Mouse (Mus musculus): ENCODE data around the gene Ptpru. TPM values are rescaled to one million over a fixed set of nuclear protein-coding genes. Genes with fewer than 3 reads are reported as not detected.

Ptpru gene
- polyA plus RNA-seq, 1 experiment from 2014 or later: 19.8 TPM

DNA sequence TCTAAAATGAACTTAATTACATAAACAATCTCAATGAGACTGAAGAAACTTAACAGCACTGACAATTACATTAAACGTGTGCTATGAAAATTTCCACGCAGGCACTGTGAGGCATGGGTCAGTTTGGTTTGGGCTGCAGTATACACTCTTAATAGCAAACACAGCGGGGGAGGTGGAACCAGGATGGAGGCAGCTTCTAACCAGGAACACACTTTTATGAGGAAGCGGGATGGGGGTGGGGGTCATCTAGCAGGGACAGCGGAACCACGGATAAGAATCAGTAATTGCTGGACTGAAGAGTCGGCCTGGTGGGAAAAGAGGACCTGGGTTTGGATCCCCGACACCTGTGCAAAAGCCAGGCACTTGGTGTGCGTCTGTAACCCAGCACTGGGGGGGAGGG is 34.2 kb downstream of the Ptpru start:
- no peak overlapping the region for H3K4me2 ChIP-seq (replicated peaks)
- no peak overlapping the region for H3K27ac ChIP-seq
- no peaks in the 10 kb centered on the region for H3K27me3 ChIP-seq (ENCODE audit: control insufficient read depth, insufficient read depth, low read length)
- H3K36me3 ChIP-seq (replicated peaks; ENCODE audit: control insufficient read depth, insufficient read depth): no peaks in the 10 kb centered on the region
- no peaks in the 10 kb centered on the region for H3K9me3 ChIP-seq (ENCODE audit: control insufficient read depth, low read length)
- H3K4me1 ChIP-seq (replicated peaks; ENCODE audit: control insufficient read depth, insufficient read depth, low read length): no peaks in the 10 kb centered on the region
- no peak overlapping the region for H3K4me3 ChIP-seq (replicated peaks; ENCODE audit: low read length)
- WGBS: 88% methylated on average over 9 of the region's 9 CpGs
- no peak for DNase-seq (ENCODE audit: low spot score)
- no peak overlapping the region for H3K9ac ChIP-seq
- no peak for ATAC-seq (ENCODE audit: low FRiP score)

DNA sequence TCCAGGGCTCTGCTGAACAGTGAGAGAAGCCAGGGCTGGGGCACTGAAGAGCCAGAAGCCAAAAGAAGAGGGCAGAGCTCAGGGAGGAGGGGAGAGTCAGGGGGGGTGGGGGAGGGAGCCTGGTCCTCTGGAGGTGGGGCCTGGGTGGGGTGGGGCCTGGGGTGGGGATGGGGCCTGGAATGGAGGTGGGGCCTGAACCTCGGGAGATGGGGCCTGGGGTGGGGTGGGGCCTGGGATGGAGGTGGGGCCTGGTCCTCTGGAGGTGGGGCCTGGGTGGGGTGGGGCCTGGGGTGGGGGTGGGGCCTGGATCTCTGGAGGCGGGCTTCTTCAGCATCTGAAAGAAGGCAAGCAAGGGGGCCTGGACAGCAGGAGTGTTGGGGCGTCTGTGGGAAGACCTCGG is 39.1 kb downstream of the Ptpru start:
- ATAC-seq (ENCODE audit: low FRiP score) (no peak), DNase-seq (ENCODE audit: low spot score) (no peak)
- Histone ChIP-seq H3K9ac (no peak overlapping the region), H3K27ac (no peak overlapping the region), H3K4me1 (replicated peaks; ENCODE audit: control insufficient read depth, insufficient read depth, low read length) (no peaks in the 10 kb centered on the region), H3K4me3 (replicated peaks; ENCODE audit: low read length) (no peak overlapping the region), H3K27me3 (ENCODE audit: control insufficient read depth, insufficient read depth, low read length) (no peaks in the 10 kb centered on the region), H3K4me2 (replicated peaks) (no peak overlapping the region), H3K9me3 (ENCODE audit: control insufficient read depth, low read length) (no peaks in the 10 kb centered on the region), H3K36me3 (replicated peaks; ENCODE audit: control insufficient read depth, insufficient read depth) (no peaks in the 10 kb centered on the region)
- WGBS: 23% methylated on average over 3 of the region's 4 CpGs

DNA sequence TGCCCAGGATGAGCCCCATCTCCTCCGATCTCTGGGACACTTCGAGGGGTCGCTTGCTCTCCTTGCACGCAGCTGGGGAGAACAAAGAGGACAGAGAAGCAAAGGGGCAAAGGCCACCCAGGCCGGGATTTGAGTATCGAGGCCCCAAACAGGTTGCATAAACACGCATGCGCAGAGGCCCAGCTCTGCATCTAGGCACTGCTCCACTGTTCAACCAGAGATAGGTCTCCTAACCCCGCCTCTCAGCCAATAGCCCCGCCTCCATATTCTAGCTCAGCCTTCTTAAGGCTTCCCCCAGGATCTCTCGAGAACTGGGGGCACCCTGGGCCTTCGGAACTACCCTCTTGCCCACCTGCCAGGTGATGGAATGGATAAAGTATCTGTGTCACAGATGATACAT is 40.2 kb downstream of the Ptpru start:
- Histone ChIP-seq H3K4me3 (replicated peaks; ENCODE audit: low read length) (no peak overlapping the region), H3K9me3 (ENCODE audit: control insufficient read depth, low read length) (no peaks in the 10 kb centered on the region), H3K9ac (no peak overlapping the region), H3K4me2 (replicated peaks) (no peak overlapping the region), H3K36me3 (replicated peaks; ENCODE audit: control insufficient read depth, insufficient read depth) (no peaks in the 10 kb centered on the region), H3K4me1 (replicated peaks; ENCODE audit: control insufficient read depth, insufficient read depth, low read length) (no peaks in the 10 kb centered on the region), H3K27ac (no peak overlapping the region), H3K27me3 (ENCODE audit: control insufficient read depth, insufficient read depth, low read length) (no peaks in the 10 kb centered on the region)
- no peak for DNase-seq (ENCODE audit: low spot score)
- ATAC-seq (ENCODE audit: low FRiP score): no peak
- WGBS: 40% methylated on average over 12 of the region's 12 CpGs

DNA sequence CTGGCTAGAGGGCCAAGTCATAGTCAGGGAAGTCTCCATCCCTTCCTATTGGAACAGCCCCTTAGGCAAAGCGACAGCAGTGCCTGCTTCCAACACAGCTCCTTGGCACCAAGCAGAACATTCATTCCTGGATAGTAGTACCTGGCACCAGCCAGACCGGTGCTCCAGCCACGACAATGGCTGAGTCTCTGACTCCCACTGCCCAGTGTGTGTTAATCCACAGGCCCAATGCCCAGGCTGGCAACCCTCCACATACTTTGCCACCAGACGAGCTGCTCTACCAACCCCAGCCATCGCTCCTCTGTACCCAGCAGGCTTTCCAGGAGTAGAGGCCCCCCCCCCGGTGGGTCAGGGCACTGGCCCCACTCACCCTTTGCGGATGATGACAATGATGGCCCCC is 40.6 kb downstream of the Ptpru start:
- no peaks in the 10 kb centered on the region for H3K27me3 ChIP-seq (ENCODE audit: control insufficient read depth, insufficient read depth, low read length)
- no peaks in the 10 kb centered on the region for H3K9me3 ChIP-seq (ENCODE audit: control insufficient read depth, low read length)
- WGBS: 58% methylated on average over 7 of the region's 7 CpGs
- H3K9ac ChIP-seq: no peak overlapping the region
- DNase-seq (ENCODE audit: low spot score): no peak
- no peaks in the 10 kb centered on the region for H3K4me1 ChIP-seq (replicated peaks; ENCODE audit: control insufficient read depth, insufficient read depth, low read length)
- no peak overlapping the region for H3K4me2 ChIP-seq (replicated peaks)
- no peaks in the 10 kb centered on the region for H3K36me3 ChIP-seq (replicated peaks; ENCODE audit: control insufficient read depth, insufficient read depth)
- H3K4me3 ChIP-seq (replicated peaks; ENCODE audit: low read length): no peak overlapping the region
- peak; percentile 49; the same call in 1 of the 2 replicates for ATAC-seq (ENCODE audit: low FRiP score)
- no peak overlapping the region for H3K27ac ChIP-seq

DNA sequence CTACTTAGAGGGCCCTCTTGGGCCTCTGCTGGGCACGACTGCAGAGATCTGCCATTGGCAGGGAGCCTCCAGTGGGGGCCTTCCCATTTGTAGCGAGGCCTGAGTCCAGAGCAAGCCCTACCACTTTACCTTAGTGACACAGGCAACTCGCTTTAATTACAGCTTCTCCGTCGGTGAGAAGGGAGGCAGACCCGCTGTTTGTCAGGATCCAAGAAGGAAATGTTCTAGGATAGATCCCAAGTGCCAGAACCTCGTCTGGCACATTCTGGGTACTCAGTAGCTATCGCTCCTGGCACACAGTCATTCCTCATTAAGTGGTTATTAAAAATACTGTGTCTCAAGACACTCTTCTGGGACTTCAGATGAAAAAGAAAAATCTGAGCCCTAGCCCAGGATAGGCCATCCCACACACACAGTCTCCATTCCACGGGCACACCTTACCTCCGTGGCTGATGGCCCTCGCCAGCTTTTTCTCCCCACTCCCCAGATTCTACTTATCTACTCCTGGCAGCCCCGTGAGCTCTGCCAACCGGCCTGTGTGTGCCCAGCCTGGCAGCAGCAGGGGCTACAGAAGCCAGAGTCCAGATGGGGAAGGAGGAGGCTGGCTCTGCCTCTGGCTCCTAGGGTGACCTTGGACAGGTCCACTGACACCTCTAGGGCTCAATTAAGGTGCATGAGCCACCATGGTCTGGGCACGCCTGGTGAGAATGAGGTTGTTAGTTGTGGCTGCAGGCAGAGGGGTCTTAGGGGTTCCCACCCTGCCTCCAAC is 41.6 kb downstream of the Ptpru start:
- 73% methylated on average over 14 of the region's 14 CpGs for WGBS
- DNase-seq (ENCODE audit: low spot score) (no peak), ATAC-seq (ENCODE audit: low FRiP score) (no peak)
- Histone ChIP-seq H3K4me3 (replicated peaks; ENCODE audit: low read length) (no peak overlapping the region), H3K27me3 (ENCODE audit: control insufficient read depth, insufficient read depth, low read length) (no peaks in the 10 kb centered on the region), H3K4me2 (replicated peaks) (no peak overlapping the region), H3K36me3 (replicated peaks; ENCODE audit: control insufficient read depth, insufficient read depth) (no peaks in the 10 kb centered on the region), H3K27ac (no peak overlapping the region), H3K4me1 (replicated peaks; ENCODE audit: control insufficient read depth, insufficient read depth, low read length) (no peaks in the 10 kb centered on the region), H3K9ac (no peak overlapping the region), H3K9me3 (ENCODE audit: control insufficient read depth, low read length) (no peaks in the 10 kb centered on the region)

DNA sequence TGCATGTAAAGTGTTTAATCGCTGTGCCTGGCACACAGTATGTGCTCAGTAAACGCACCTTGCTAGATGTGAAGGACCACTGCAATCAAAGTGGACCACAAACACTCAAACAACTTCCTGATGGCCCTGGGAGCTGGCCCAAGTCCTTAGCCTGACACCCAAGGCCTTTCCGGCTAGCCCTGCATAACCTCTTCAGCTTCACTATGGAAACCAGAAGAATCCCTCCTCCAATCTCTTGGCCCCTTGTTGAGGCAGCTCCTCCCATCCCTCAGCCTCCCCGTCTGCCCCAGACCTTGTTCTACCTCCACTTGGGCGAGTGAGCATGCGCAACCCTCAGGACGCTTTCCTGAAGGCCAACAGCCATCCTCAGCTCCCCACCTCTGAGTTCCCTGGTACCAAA is 51.3 kb downstream of the Ptpru start:
- Histone ChIP-seq H3K9ac (no peak overlapping the region), H3K36me3 (replicated peaks; ENCODE audit: control insufficient read depth, insufficient read depth) (no peaks in the 10 kb centered on the region), H3K27ac (no peak overlapping the region), H3K27me3 (ENCODE audit: control insufficient read depth, insufficient read depth, low read length) (no peaks in the 10 kb centered on the region), H3K4me2 (replicated peaks) (no peak overlapping the region), H3K4me1 (replicated peaks; ENCODE audit: control insufficient read depth, insufficient read depth, low read length) (no peaks in the 10 kb centered on the region), H3K9me3 (ENCODE audit: control insufficient read depth, low read length) (no peaks in the 10 kb centered on the region), H3K4me3 (replicated peaks; ENCODE audit: low read length) (no peak overlapping the region)
- ATAC-seq (ENCODE audit: low FRiP score): no peak
- DNase-seq (ENCODE audit: low spot score): no peak
- 79% methylated on average over 7 of the region's 7 CpGs for WGBS

DNA sequence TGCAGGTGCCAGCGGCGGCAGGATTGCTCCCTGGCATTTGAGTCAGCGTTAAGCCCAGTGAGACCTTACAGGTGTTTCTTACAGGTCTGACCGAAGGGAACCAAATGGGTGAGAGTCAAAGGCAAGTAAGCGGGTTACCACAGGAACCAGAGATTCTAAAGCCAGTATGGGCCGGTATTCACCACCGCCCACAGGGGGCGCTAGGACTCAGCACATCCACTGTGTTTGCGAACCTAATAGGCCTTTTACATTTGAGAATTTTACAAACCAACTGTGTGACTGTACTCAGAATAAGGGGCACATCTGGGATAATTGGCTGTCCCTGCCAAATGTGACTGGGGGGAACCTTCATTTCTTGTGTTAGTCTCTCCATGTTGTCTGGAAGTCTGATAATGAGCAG is 54.1 kb downstream of the Ptpru start:
- no peaks in the 10 kb centered on the region for H3K36me3 ChIP-seq (replicated peaks; ENCODE audit: control insufficient read depth, insufficient read depth)
- H3K9me3 ChIP-seq (ENCODE audit: control insufficient read depth, low read length): no peaks in the 10 kb centered on the region
- no peak overlapping the region for H3K27ac ChIP-seq
- H3K4me2 ChIP-seq (replicated peaks): no peak overlapping the region
- 13% methylated on average over 9 of the region's 9 CpGs for WGBS
- ATAC-seq (ENCODE audit: low FRiP score): no peak
- H3K4me3 ChIP-seq (replicated peaks; ENCODE audit: low read length): no peak overlapping the region
- peak; percentile 70 for DNase-seq (ENCODE audit: low spot score)
- H3K27me3 ChIP-seq (ENCODE audit: control insufficient read depth, insufficient read depth, low read length): no peaks in the 10 kb centered on the region
- H3K9ac ChIP-seq: no peak overlapping the region
- 0 out of 2 replicates have a peak, but pooled peaks cover 3% of the 10 kb centered on the region for H3K4me1 ChIP-seq (replicated peaks; ENCODE audit: control insufficient read depth, insufficient read depth, low read length)

DNA sequence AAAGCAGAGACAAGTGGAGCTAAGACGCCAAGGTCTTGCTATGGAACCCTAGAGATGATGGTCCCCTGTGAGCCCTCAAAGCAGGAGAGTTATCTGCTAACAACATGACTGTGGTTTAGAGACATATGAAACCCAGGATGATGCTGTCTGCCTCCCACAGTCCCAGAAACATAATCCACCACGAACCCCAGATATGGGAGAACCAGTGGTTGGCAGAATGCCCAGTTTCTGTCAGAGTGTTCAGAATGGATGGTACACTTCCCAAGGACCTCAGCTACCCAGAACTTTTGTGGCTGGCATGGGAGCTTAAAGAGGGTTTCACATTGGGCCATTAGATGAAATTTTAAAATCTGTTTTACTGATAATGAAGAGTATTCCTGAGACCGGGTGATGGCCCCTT is 57.1 kb downstream of the Ptpru start:
- 54% methylated on average over 3 of the region's 3 CpGs for WGBS
- Histone ChIP-seq H3K27ac (no peak overlapping the region), H3K9ac (no peak overlapping the region), H3K27me3 (ENCODE audit: control insufficient read depth, insufficient read depth, low read length) (no peaks in the 10 kb centered on the region), H3K4me1 (replicated peaks; ENCODE audit: control insufficient read depth, insufficient read depth, low read length) (0 out of 2 replicates have a peak, but pooled peaks cover 3% of the 10 kb centered on the region), H3K36me3 (replicated peaks; ENCODE audit: control insufficient read depth, insufficient read depth) (no peaks in the 10 kb centered on the region), H3K9me3 (ENCODE audit: control insufficient read depth, low read length) (no peaks in the 10 kb centered on the region), H3K4me3 (replicated peaks; ENCODE audit: low read length) (no peak overlapping the region), H3K4me2 (replicated peaks) (no peak overlapping the region)
- DNase-seq (ENCODE audit: low spot score): peak; percentile 68
- ATAC-seq (ENCODE audit: low FRiP score): no peak; the same call in 1 of the 2 replicates

DNA sequence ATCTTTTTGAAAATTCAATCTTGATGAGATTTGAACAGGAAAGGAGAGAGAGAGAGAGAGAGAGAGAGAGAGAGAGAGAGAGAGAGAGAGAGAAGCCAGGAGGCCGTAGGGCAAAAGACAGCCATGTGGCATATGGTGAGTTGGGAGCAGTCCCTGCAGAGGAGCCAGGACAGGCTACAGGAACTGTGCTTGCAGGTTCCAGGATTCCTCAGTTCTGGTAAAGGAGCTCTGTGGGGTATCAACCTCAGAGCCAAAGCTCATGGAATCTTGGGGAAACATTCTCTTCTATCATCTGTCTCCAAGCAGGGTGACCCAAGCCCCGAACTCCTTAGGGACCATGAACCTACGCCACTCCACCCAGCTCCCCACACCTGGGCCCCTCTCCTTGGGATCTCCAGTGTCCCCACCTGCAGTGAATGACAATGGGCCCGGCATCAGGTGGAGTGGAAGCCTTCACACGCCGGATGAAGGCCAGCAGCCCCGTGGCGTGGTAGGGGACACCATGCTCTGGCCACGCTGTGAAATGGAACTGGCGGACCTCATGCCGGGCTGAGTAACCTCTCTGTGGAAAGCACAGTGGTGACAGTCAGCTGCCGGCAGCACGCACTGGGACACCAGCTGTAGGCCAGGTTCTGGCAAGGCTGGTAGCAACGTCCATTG is 59.3 kb downstream of the Ptpru start:
- no peaks in the 10 kb centered on the region for H3K27me3 ChIP-seq (ENCODE audit: control insufficient read depth, insufficient read depth, low read length)
- no peaks in the 10 kb centered on the region for H3K9me3 ChIP-seq (ENCODE audit: control insufficient read depth, low read length)
- 85% methylated on average over 14 of the region's 14 CpGs for WGBS
- 0 out of 2 replicates have a peak, but pooled peaks cover 3% of the 10 kb centered on the region for H3K4me1 ChIP-seq (replicated peaks; ENCODE audit: control insufficient read depth, insufficient read depth, low read length)
- H3K4me2 ChIP-seq (replicated peaks): no peak overlapping the region
- DNase-seq (ENCODE audit: low spot score) (no peak), ATAC-seq (ENCODE audit: low FRiP score) (no peak)
- no peak overlapping the region for H3K27ac ChIP-seq
- no peaks in the 10 kb centered on the region for H3K36me3 ChIP-seq (replicated peaks; ENCODE audit: control insufficient read depth, insufficient read depth)
- no peak overlapping the region for H3K9ac ChIP-seq
- no peak overlapping the region for H3K4me3 ChIP-seq (replicated peaks; ENCODE audit: low read length)

Measured in hindbrain, embryonic 14.5 days (tissue).